ENCODE assay signal across 8 mouse cellular contexts in genomic region chr7:76889416-76890209, GRCm38 (mm10).
DNase-seq lines count a peak whose midpoint lies in the region; ATAC-seq lines count a peak whose summit lies in the region.

No protein-coding gene starts in this region.

- H3K9me3 ChIP-seq in embryonic facial prominence, embryonic 14.5 days (ENCODE audit: control insufficient read depth, low read length) = no peaks in the 10 kb centered on the region
- H3K9me3 ChIP-seq in neural tube, embryonic 11.5 days (ENCODE audit: control insufficient read depth, low read length) = no peaks in the 10 kb centered on the region

- H3K4me1 ChIP-seq in embryonic facial prominence, embryonic 14.5 days (ENCODE audit: control insufficient read depth, insufficient read depth, low read length) = no peaks in the 10 kb centered on the region
- no peaks in the 10 kb centered on the region for H3K4me1 ChIP-seq in neural tube, embryonic 11.5 days (ENCODE audit: control insufficient read depth, insufficient read depth, low read length)

- DNase-seq in brain, adult 2 months (ENCODE audit: low read depth, low spot score) = peak; percentile 58
- DNase-seq in embryonic facial prominence, embryonic 14.5 days (ENCODE audit: low spot score) = peak; percentile 67
- DNase-seq in layer of hippocampus, adult 9-11 months = peak; percentile 21
- peak; percentile 61 for DNase-seq in neural tube, embryonic 11.5 days (ENCODE audit: low spot score)
- DNase-seq in lung, adult 18-20 months = no peak
- DNase-seq in adrenal gland, postnatal 14 days = no peak
- DNase-seq in heart, adult 18-20 months = no peak
- DNase-seq in adrenal gland, postnatal 4 days (ENCODE audit: low spot score in 2 of 2) = no peak

- no peaks in the 10 kb centered on the region for H3K36me3 ChIP-seq in embryonic facial prominence, embryonic 14.5 days (ENCODE audit: control insufficient read depth, insufficient read depth, low read length)
- no peaks in the 10 kb centered on the region for H3K36me3 ChIP-seq in neural tube, embryonic 11.5 days (ENCODE audit: control insufficient read depth, insufficient read depth, low read length)

- H3K4me2 ChIP-seq in embryonic facial prominence, embryonic 14.5 days (ENCODE audit: low read depth, low read length) = peak overlapping the region; percentile 49
- H3K4me2 ChIP-seq in neural tube, embryonic 11.5 days (ENCODE audit: low read depth) = peak overlapping the region; percentile 31

- 0 out of 2 replicates have a peak, but pooled peaks have one; percentile 53 for ATAC-seq in embryonic facial prominence, embryonic 14.5 days (ENCODE audit: low read depth)
- no peak for ATAC-seq in neural tube, embryonic 11.5 days (ENCODE audit: insufficient read depth, low FRiP score, low TSS enrichment)

- WGBS in embryonic facial prominence, embryonic 14.5 days = 31% methylated on average over 22 of the region's 22 CpGs
- WGBS in neural tube, embryonic 11.5 days = 33% methylated on average over 22 of the region's 22 CpGs

- no peak overlapping the region for H3K9ac ChIP-seq in embryonic facial prominence, embryonic 14.5 days (ENCODE audit: low read depth, low read length)
- H3K9ac ChIP-seq in neural tube, embryonic 11.5 days (ENCODE audit: low read length) = no peak overlapping the region

- H3K27me3 ChIP-seq in embryonic facial prominence, embryonic 14.5 days (replicated peaks; ENCODE audit: control insufficient read depth, insufficient read depth, low read length) = no peaks in the 10 kb centered on the region
- H3K27me3 ChIP-seq in neural tube, embryonic 11.5 days (ENCODE audit: control insufficient read depth, insufficient read depth, low read length) = no peaks in the 10 kb centered on the region

- no peak overlapping the region for H3K27ac ChIP-seq in embryonic facial prominence, embryonic 14.5 days (replicated peaks; ENCODE audit: low read depth, low read length)
- no peak overlapping the region for H3K27ac ChIP-seq in neural tube, embryonic 11.5 days (ENCODE audit: low read depth, low read length)

- peak overlapping the region; percentile 10; the same call in 1 of the 2 replicates for H3K4me3 ChIP-seq in embryonic facial prominence, embryonic 14.5 days (ENCODE audit: low read depth, low read length)
- no peak overlapping the region for H3K4me3 ChIP-seq in neural tube, embryonic 11.5 days (ENCODE audit: low read depth, low read length)

Comparison
In these comparisons a context has a peak if more than half of its experiments do, and no peak if none do; other contexts are left out.
1. DNase-seq: peak in brain, adult 2 months (single experiment), embryonic facial prominence, embryonic 14.5 days (single experiment), layer of hippocampus, adult 9-11 months (single experiment) and neural tube, embryonic 11.5 days (single experiment); none in lung, adult 18-20 months (0 of 2), adrenal gland, postnatal 14 days (single experiment), heart, adult 18-20 months (0 of 2) and adrenal gland, postnatal 4 days (0 of 2).